Mouse (Mus musculus) CH12.LX (cell line): Measurements from ENCODE around the gene Ctbp2. TPM values are rescaled to one million over a fixed set of nuclear protein-coding genes. Genes with fewer than 3 reads are reported as not detected.

Experiments
- DNase-seq: peaks from one replicate; pipeline ENCODE4 v3.0.0-alpha.2; 2013; ENCODE audit errors: extremely low read depth
- H3K27ac ChIP-seq: 2 replicates; pipeline ENCODE4 v1.5.1; 2012; ENCODE audit warnings: low read depth, mild to moderate bottlenecking, control low read depth, moderate library complexity; ENCODE audit not compliant: insufficient read depth
- H3K27me3 ChIP-seq: replicated peaks from 2 replicates; pipeline ENCODE3; 2012; ENCODE audit warnings: inconsistent platforms
- H3K36me3 ChIP-seq, 2 experiments: replicated peaks in 1 of 2; 2 replicates each; pipeline versions ENCODE3 to v1.6.1; 2012; ENCODE audit warnings: inconsistent platforms in 1 of 2, low read length in 1 of 2, mild to moderate bottlenecking in 1 of 2, mixed read lengths in 1 of 2, moderate library complexity in 1 of 2; ENCODE audit not compliant: control insufficient read depth in 1 of 2, insufficient read depth in 1 of 2
- H3K4me1 ChIP-seq, 2 experiments: 2 replicates each; pipeline ENCODE4 v1.6.1; 2012; ENCODE audit warnings: inconsistent platforms in 1 of 2, moderate library complexity in 1 of 2; ENCODE audit not compliant: insufficient read depth in 2 of 2, control insufficient read depth in 1 of 2
- H3K4me2 ChIP-seq: 2 replicates; pipeline ENCODE4 v1.6.1; 2012; ENCODE audit warnings: low read depth, mild to moderate bottlenecking, control low read depth; ENCODE audit not compliant: poor library complexity, insufficient read depth, severe bottlenecking
- H3K4me3 ChIP-seq, 3 experiments: fragments of 150-350 bp in 1 of 3; sonication (generic) in 1 of 3; replicated peaks in 1 of 3; 2 replicates each; pipeline versions ENCODE3 to v1.5.1; 2011 to 2012; ENCODE audit warnings: low read depth in 2 of 3, low read length in 2 of 3, mild to moderate bottlenecking in 2 of 3, moderate library complexity in 2 of 3, control low read depth in 1 of 3, improper control_type of control experiment in 1 of 3, inconsistent platforms in 1 of 3, mixed read lengths in 1 of 3; ENCODE audit not compliant: poor library complexity in 1 of 3
- H3K79me2 ChIP-seq: replicated peaks from 2 replicates; pipeline ENCODE4 v1.6.1; 2012; ENCODE audit warnings: mild to moderate bottlenecking, moderate library complexity; ENCODE audit not compliant: control insufficient read depth, poor library complexity, insufficient read depth, severe bottlenecking; ENCODE audit errors: extremely low read depth
- H3K9ac ChIP-seq: 2 replicates; pipeline ENCODE4 v1.6.1; 2012; ENCODE audit warnings: low read depth, mild to moderate bottlenecking, control low read depth, moderate library complexity; ENCODE audit not compliant: insufficient read depth
- H3K9me3 ChIP-seq: replicated peaks from 2 replicates; pipeline ENCODE3; 2012; ENCODE audit warnings: low read length, inconsistent platforms, mixed read lengths
- CHD1 ChIP-seq: IDR thresholded peaks from 2 replicates; pipeline ENCODE4 v1.6.1; 2012; ENCODE audit warnings: low read depth, low read length, improper control_type of control experiment, inconsistent platforms
- CHD2 ChIP-seq: IDR thresholded peaks from 2 replicates; pipeline ENCODE4 v1.6.1; 2011; ENCODE audit warnings: low read length, improper control_type of control experiment
- CTCF ChIP-seq, 2 experiments: IDR thresholded peaks in 1 of 2; conservative IDR thresholded peaks in 1 of 2; 2 replicates each; pipeline ENCODE4 v1.5.1; 2011 to 2012; ENCODE audit warnings: low read depth in 2 of 2, low read length in 2 of 2, improper control_type of control experiment in 1 of 2, inconsistent platforms in 1 of 2, mild to moderate bottlenecking in 1 of 2, moderate library complexity in 1 of 2
- ELF1 ChIP-seq: IDR thresholded peaks from 2 replicates; pipeline ENCODE4 v1.6.1; 2014; ENCODE audit warnings: low read depth, mild to moderate bottlenecking, inconsistent platforms, low read length, improper control_type of control experiment
- ETS1 ChIP-seq: conservative IDR thresholded peaks from 2 replicates; pipeline ENCODE4 v1.6.1; 2012; ENCODE audit warnings: low read depth, mild to moderate bottlenecking, inconsistent platforms, low read length, improper control_type of control experiment, moderate library complexity
- JUN ChIP-seq: IDR thresholded peaks from 2 replicates; pipeline ENCODE4 v1.6.1; 2011; ENCODE audit warnings: low read depth, mild to moderate bottlenecking, low read length, improper control_type of control experiment, moderate library complexity; ENCODE audit not compliant: insufficient read depth
- KAT2A ChIP-seq: IDR thresholded peaks from 2 replicates; pipeline ENCODE4 v1.6.1; 2012; ENCODE audit warnings: low read length, improper control_type of control experiment, inconsistent platforms; ENCODE audit not compliant: insufficient replicate concordance
- MAX ChIP-seq: IDR thresholded peaks from 2 replicates; pipeline ENCODE4 v1.6.1; 2011; ENCODE audit warnings: low read length, improper control_type of control experiment
- MAZ ChIP-seq: IDR thresholded peaks from 2 replicates; pipeline ENCODE4 v1.6.1; 2012; ENCODE audit warnings: low read depth, mild to moderate bottlenecking, inconsistent platforms, low read length, improper control_type of control experiment, moderate library complexity
- MEF2A ChIP-seq: IDR thresholded peaks from 2 replicates; pipeline ENCODE4 v1.6.1; 2014; ENCODE audit warnings: low read depth, mild to moderate bottlenecking, inconsistent platforms, low read length, improper control_type of control experiment, borderline replicate concordance
- MXI1 ChIP-seq: IDR thresholded peaks from 2 replicates; pipeline ENCODE4 v1.6.1; 2011; ENCODE audit warnings: mild to moderate bottlenecking, low read depth, low read length, improper control_type of control experiment
- NRF1 ChIP-seq: IDR thresholded peaks from 2 replicates; pipeline ENCODE4 v1.6.1; 2014; ENCODE audit warnings: low read depth, mild to moderate bottlenecking, inconsistent platforms, low read length, improper control_type of control experiment, moderate library complexity
- PAX5 ChIP-seq: IDR thresholded peaks from 2 replicates; pipeline ENCODE4 v1.6.1; 2012; ENCODE audit warnings: low read length, inconsistent platforms, mixed read lengths
- POLR2AphosphoS2 ChIP-seq: IDR thresholded peaks from 2 replicates; pipeline ENCODE4 v1.6.1; 2011; ENCODE audit warnings: low read depth, low read length, improper control_type of control experiment
- RAD21 ChIP-seq: IDR thresholded peaks from 2 replicates; pipeline ENCODE4 v1.6.1; 2011; ENCODE audit warnings: low read depth, mild to moderate bottlenecking, low read length, improper control_type of control experiment, moderate library complexity
- SMC3 ChIP-seq: IDR thresholded peaks from 2 replicates; pipeline ENCODE4 v1.6.1; 2011; ENCODE audit warnings: low read depth, low read length, improper control_type of control experiment
- TCF12 ChIP-seq: IDR thresholded peaks from 2 replicates; pipeline ENCODE4 v1.6.1; 2014; ENCODE audit warnings: low read depth, mild to moderate bottlenecking, inconsistent platforms, low read length, improper control_type of control experiment
- USF2 ChIP-seq: conservative IDR thresholded peaks from 2 replicates; pipeline ENCODE4 v1.6.1; 2011; ENCODE audit warnings: low read depth, low read length, improper control_type of control experiment
- ZKSCAN1 ChIP-seq: IDR thresholded peaks from 2 replicates; pipeline ENCODE4 v1.6.1; 2012; ENCODE audit warnings: low read depth, inconsistent platforms, low read length, improper control_type of control experiment, borderline replicate concordance
- ZNF384 ChIP-seq: IDR thresholded peaks from 2 replicates; pipeline ENCODE4 v1.6.1; 2012; ENCODE audit warnings: low read depth, low read length, improper control_type of control experiment, inconsistent platforms
- dilution Hi-C: fragments of 300-500 bp; cut with MboI; formaldehyde crosslinking; loops from 2 replicates; pipeline ENCODE4 v1.14.3; 2020; ENCODE audit warnings: low sequenced_read_pairs; ENCODE audit not compliant: extremely low pct_unique_long_range_greater_than_20kb, extremely low pct_ligation_motif_present
- in situ Hi-C: fragments of 300-500 bp; cut with MboI; formaldehyde crosslinking; loops from 3 replicates; pipeline ENCODE4 v1.14.3; 2019; ENCODE audit warnings: low sequenced_read_pairs, low pct_ligation_motif_present, low pct_unique_long_range_greater_than_20kb, mixed read lengths
- polyA plus RNA-seq: library from polyadenylated mRNA; unstranded; fragments of >175 nt; gene quantifications from 2 replicates; pipeline ENCODE4 v1.2.1, GENCODE M21; 2012; ENCODE audit warnings: low read depth; ENCODE audit not compliant: insufficient read length
- total RNA-seq, 2 experiments: library from RNA; depleted of rRNA; stranded (reverse); fragments of 300-350 nt in 1 of 2; fragments of >200 nt in 1 of 2; gene quantifications; 2 replicates each; pipeline ENCODE4 v1.2.3; 2012 to 2014

Gene Ctbp2
- total and polyA plus RNA-seq, 3 experiments: 0.59 to 1.1 (median 0.68) TPM

DNA sequence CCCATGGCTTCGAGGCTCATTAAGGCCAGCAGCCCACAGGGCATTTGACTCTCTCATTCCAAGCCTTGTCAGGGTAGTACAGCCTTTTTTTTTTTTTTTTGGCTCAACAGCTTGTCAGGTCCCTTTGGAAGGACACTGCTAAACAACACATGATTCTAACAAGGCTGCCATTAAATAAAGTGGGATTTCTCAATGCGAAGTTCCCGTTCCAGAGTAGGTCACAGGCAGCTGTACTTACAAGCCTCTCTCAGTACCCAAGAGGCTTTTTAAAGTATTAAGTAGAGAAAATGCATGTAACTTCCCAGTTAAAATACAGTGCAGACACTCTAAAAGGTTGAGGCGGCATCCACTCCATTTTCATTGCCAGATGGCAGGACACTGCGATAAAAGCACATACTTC lies 30.4 kb downstream of the Ctbp2 start:
- Histone ChIP-seq H3K27ac (no peak overlapping the region), H3K9me3 (no peaks in the 10 kb centered on the region), H3K27me3 (peaks cover 91% of the 10 kb centered on the region), H3K9ac (no peak overlapping the region), H3K4me2 (no peak overlapping the region), H3K4me1 (no peaks in the 10 kb centered on the region), H3K79me2 (no peaks in the 10 kb centered on the region), H3K36me3 (no peaks in the 10 kb centered on the region), H3K4me3 (no peak overlapping the region)
- no peak for DNase-seq
- TF ChIP-seq NRF1 (no peak), ZNF384 (no peak)
- in situ Hi-C loops (no loop called here), dilution Hi-C loops (no loop called here)

DNA sequence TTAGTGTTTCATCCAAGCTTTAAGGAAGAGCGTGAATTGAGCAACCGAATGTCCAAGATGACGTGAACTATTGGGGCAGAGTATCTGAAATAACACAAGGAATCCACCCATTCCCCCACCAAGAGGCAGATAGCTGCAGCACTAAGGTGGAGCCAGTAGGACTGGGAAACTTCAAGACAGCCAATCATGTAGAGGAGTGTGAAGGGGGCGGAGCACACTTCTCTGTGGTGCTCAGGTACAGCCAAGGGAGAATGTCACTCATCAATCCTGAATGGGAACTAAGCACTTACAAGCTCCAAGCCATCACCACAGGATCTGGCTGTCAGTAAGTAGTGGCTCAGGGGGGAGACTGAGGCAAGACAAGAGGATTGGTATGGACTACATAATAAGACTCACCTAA lies 33.5 kb downstream of the Ctbp2 start:
- no peaks in the 10 kb centered on the region for H3K36me3 ChIP-seq
- H3K4me2 ChIP-seq: no peak overlapping the region
- no peak overlapping the region for H3K9ac ChIP-seq
- no peak for DNase-seq
- in situ Hi-C loops (no loop called here), dilution Hi-C loops (no loop called here)
- H3K79me2 ChIP-seq: no peaks in the 10 kb centered on the region
- no peaks in the 10 kb centered on the region for H3K9me3 ChIP-seq
- no peaks in the 10 kb centered on the region for H3K4me1 ChIP-seq
- H3K27ac ChIP-seq: no peak overlapping the region
- no peak overlapping the region for H3K4me3 ChIP-seq
- peaks cover 89% of the 10 kb centered on the region for H3K27me3 ChIP-seq
- TF ChIP-seq SMC3: no peak
- no peak for TF ChIP-seq KAT2A
- no peak for TF ChIP-seq USF2
- no peak for TF ChIP-seq ELF1
- no peak for TF ChIP-seq JUN
- no peak for TF ChIP-seq RAD21
- TF ChIP-seq POLR2AphosphoS2: no peak
- TF ChIP-seq CHD1: no peak
- no peak for TF ChIP-seq TCF12
- no peak for TF ChIP-seq ZKSCAN1
- TF ChIP-seq CHD2: no peak
- no peak for TF ChIP-seq ETS1
- no peak for TF ChIP-seq MXI1
- no peak for TF ChIP-seq MEF2A
- no peak for TF ChIP-seq MAX
- no peak for TF ChIP-seq PAX5
- TF ChIP-seq MAZ: no peak
- no peak for TF ChIP-seq CTCF (conservative IDR thresholded peaks at IDR 0.05 in 1 of 2, IDR thresholded peaks at IDR 0.05 in 1 of 2; ENCODE audit: low read depth in 2 of 2, low read length in 2 of 2)
- TF ChIP-seq, all 38 proteins: peak for 0
